Mouse (Mus musculus) heart, postnatal 0 days (tissue): Measurements from ENCODE around the gene Myom3. TPM values are rescaled to one million over a fixed set of nuclear protein-coding genes. Genes with fewer than 3 reads are reported as not detected.

ENCODE experiments used
- ATAC-seq: fragments of 200-750 bp; cut with Nextera tagmentation; 2 replicates; pipeline ENCODE4 v1.8.0; 2017; ENCODE audit warnings: low read depth, moderate number of reproducible peaks, moderate library complexity; ENCODE audit not compliant: insufficient read depth
- DNase-seq: peaks from one replicate; pipeline ENCODE4 v3.0.0-alpha.2; 2016; ENCODE audit warnings: low spot score
- H3K27ac ChIP-seq: fragments of 300-500 bp; sonication (generic); 2 replicates; pipeline ENCODE4 v1.5.1; 2014; ENCODE audit warnings: low read depth, mild to moderate bottlenecking
- H3K27me3 ChIP-seq: fragments of 300-500 bp; sonication (generic); 2 replicates; pipeline ENCODE4 v1.6.1; 2014; ENCODE audit warnings: low read length, mixed read lengths; ENCODE audit not compliant: control insufficient read depth, insufficient read depth
- H3K36me3 ChIP-seq: fragments of 300-500 bp; sonication (generic); replicated peaks from 2 replicates; pipeline ENCODE4 v1.6.1; 2014; ENCODE audit warnings: low read length, mixed read lengths; ENCODE audit not compliant: control insufficient read depth, insufficient read depth
- H3K4me1 ChIP-seq: fragments of 300-500 bp; sonication (generic); 2 replicates; pipeline ENCODE4 v1.6.1; 2014; ENCODE audit warnings: antibody characterized with exemption; ENCODE audit not compliant: control insufficient read depth, insufficient read depth
- H3K4me2 ChIP-seq: fragments of 300-500 bp; sonication (generic); 2 replicates; pipeline ENCODE4 v1.6.1; 2014; ENCODE audit warnings: low read depth, mild to moderate bottlenecking, low read length, moderate library complexity
- H3K4me3 ChIP-seq: fragments of 300-500 bp; sonication (generic); 2 replicates; pipeline ENCODE4 v1.5.1; 2014; ENCODE audit warnings: low read depth, low read length
- H3K9ac ChIP-seq: fragments of 300-500 bp; sonication (generic); replicated peaks from 2 replicates; pipeline ENCODE4 v1.6.1; 2014; ENCODE audit warnings: low read depth, low read length, mixed read lengths
- H3K9me3 ChIP-seq: fragments of 300-500 bp; sonication (generic); replicated peaks from 2 replicates; pipeline ENCODE4 v1.6.1; 2016; ENCODE audit warnings: low read length; ENCODE audit not compliant: control insufficient read depth
- CTCF ChIP-seq: IDR thresholded peaks from 2 replicates; pipeline ENCODE4 v1.5.1; 2016; ENCODE audit warnings: antibody characterized with exemption, control low read depth, low read depth
- EP300 ChIP-seq: IDR thresholded peaks from 2 replicates; pipeline ENCODE4 v1.6.1; 2016; ENCODE audit warnings: antibody characterized with exemption, low read depth
- WGBS: fragments of 180-500 bp; shearing (Covaris S2); extraction: QIAGEN DNeasy Blood & Tissue Kit; methylation state at CpG from one replicate; pipeline ENCODE4 v1.1.7; 2014; 5-methylcytosine and 5-hydroxymethylcytosine counted together
- polyA plus RNA-seq: library from polyadenylated mRNA; unstranded; fragments of >200 nt; fragmentation: Nextera tagmentation; extraction: Ambion mirVana; gene quantifications from 2 replicates; pipeline ENCODE4 v1.2.1, GENCODE M21; 2015
- total RNA-seq: library from RNA; depleted of rRNA; stranded (reverse); fragments of >200 nt; gene quantifications from 2 replicates; pipeline ENCODE4 v1.2.3, GENCODE M21; 2014; ENCODE audit warnings: low replicate concordance

Myom3 gene
- total and polyA plus RNA-seq, 2 experiments from 2014 or later, result 0.27 to 0.82 TPM

GRCm38 (mm10) chr4:135789135-135789534 lies 29.6 kb downstream of the Myom3 start:
- no peak for DNase-seq
- no peak for TF ChIP-seq CTCF
- TF ChIP-seq EP300, result no peak
- Histone ChIP-seq H3K9me3 (no peaks in the 10 kb centered on the region), H3K4me1 (no peaks in the 10 kb centered on the region), H3K36me3 (no peaks in the 10 kb centered on the region), H3K4me2 (no peak overlapping the region), H3K4me3 (no peak overlapping the region), H3K27ac (no peak overlapping the region), H3K27me3 (no peaks in the 10 kb centered on the region), H3K9ac (no peak overlapping the region)
- WGBS, result 68% methylated on average over 2 of the region's 2 CpGs
- no peak for ATAC-seq

DNA sequence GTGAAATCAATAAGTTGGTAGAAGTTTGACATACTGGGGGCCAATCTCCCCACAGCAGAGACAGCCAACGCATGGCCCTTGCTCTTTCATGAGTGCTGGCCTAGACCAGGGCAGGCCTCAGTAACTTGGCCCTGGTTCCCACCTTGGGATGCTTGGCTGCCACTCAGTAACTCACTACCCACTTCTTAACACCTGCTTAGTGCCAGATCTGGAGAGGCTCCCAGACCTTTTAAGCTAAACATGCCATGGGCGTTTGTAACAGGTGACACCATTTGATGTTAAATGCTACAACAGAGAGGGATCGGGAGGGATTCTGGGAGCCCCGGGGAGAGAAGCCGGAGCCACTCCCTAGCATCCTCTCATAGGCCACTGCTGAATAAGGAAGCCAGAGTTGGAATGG lies 33.3 kb downstream of the Myom3 start:
- TF ChIP-seq EP300, result no peak
- no peak for TF ChIP-seq CTCF
- Histone ChIP-seq H3K4me2 (no peak overlapping the region), H3K36me3 (no peaks in the 10 kb centered on the region), H3K27me3 (no peaks in the 10 kb centered on the region), H3K4me3 (no peak overlapping the region), H3K9me3 (no peaks in the 10 kb centered on the region), H3K4me1 (peaks cover 11% of the 10 kb centered on the region), H3K27ac (no peak overlapping the region), H3K9ac (no peak overlapping the region)
- DNase-seq (no peak), ATAC-seq (no peak)
- 80% methylated on average over 5 of the region's 5 CpGs for WGBS

GRCm38 (mm10) chr4:135797931-135798330 lies 38.4 kb downstream of the Myom3 start:
- Histone ChIP-seq H3K4me1 (peaks cover 26% of the 10 kb centered on the region), H3K36me3 (no peaks in the 10 kb centered on the region), H3K4me3 (0 out of 2 replicates have a peak overlapping the region, but pooled peaks have one; percentile 4), H3K27me3 (no peaks in the 10 kb centered on the region), H3K27ac (peak overlapping the region; percentile 53; the same call in 1 of the 2 replicates), H3K4me2 (peak overlapping the region; percentile 34; the same call in 1 of the 2 replicates), H3K9ac (no peak overlapping the region), H3K9me3 (no peaks in the 10 kb centered on the region)
- TF ChIP-seq CTCF (no peak), EP300 (no peak)
- peak; percentile 74 for DNase-seq
- WGBS, result 15% methylated on average over 11 of the region's 11 CpGs
- peak; percentile 67 for ATAC-seq

GRCm38 (mm10) chr4:135801543-135801942 lies 42.0 kb downstream of the Myom3 start:
- H3K27me3 ChIP-seq, result no peaks in the 10 kb centered on the region
- WGBS, result 14% methylated on average over 8 of the region's 8 CpGs
- no peak overlapping the region for H3K27ac ChIP-seq
- no peaks in the 10 kb centered on the region for H3K36me3 ChIP-seq
- TF ChIP-seq EP300, result no peak
- TF ChIP-seq CTCF, result peak; percentile 95
- no peak overlapping the region for H3K9ac ChIP-seq
- H3K4me1 ChIP-seq, result peaks cover 26% of the 10 kb centered on the region
- no peak overlapping the region for H3K4me2 ChIP-seq
- H3K4me3 ChIP-seq, result no peak overlapping the region
- DNase-seq, result peak; percentile 87
- no peaks in the 10 kb centered on the region for H3K9me3 ChIP-seq
- ATAC-seq, result peak; percentile 61

GRCm38 (mm10) chr4:135803299-135803698 lies 43.8 kb downstream of the Myom3 start:
- no peak overlapping the region for H3K4me2 ChIP-seq
- no peak overlapping the region for H3K4me3 ChIP-seq
- no peaks in the 10 kb centered on the region for H3K9me3 ChIP-seq
- peaks cover 11% of the 10 kb centered on the region for H3K4me1 ChIP-seq
- no peaks in the 10 kb centered on the region for H3K27me3 ChIP-seq
- H3K9ac ChIP-seq, result no peak overlapping the region
- no peak for TF ChIP-seq EP300
- TF ChIP-seq CTCF, result no peak; the same call in 1 of the 2 replicates
- ATAC-seq (no peak), DNase-seq (no peak)
- H3K27ac ChIP-seq, result no peak overlapping the region
- no peaks in the 10 kb centered on the region for H3K36me3 ChIP-seq
- WGBS, result 52% methylated on average over 4 of the region's 4 CpGs

GRCm38 (mm10) chr4:135804169-135804568 lies 44.7 kb downstream of the Myom3 start:
- DNase-seq (no peak), ATAC-seq (no peak)
- Histone ChIP-seq H3K9me3 (no peaks in the 10 kb centered on the region), H3K27ac (no peak overlapping the region), H3K4me3 (no peak overlapping the region), H3K4me1 (peaks cover 8% of the 10 kb centered on the region; the same call in 1 of the 2 replicates), H3K4me2 (no peak overlapping the region), H3K9ac (no peak overlapping the region), H3K27me3 (no peaks in the 10 kb centered on the region), H3K36me3 (no peaks in the 10 kb centered on the region)
- 79% methylated on average over 5 of the region's 5 CpGs for WGBS
- TF ChIP-seq EP300 (no peak), CTCF (no peak)
